Mouse (Mus musculus) kidney, adult 2 months (tissue): ENCODE measurements at regions not wholly inside any gene's neighbourhood (a gene's known extent, or its start where the extent isn't known, plus 50 kb on each side); places are given as distances from the start of the nearest gene placed in this dataset.

Experiments
- CTCF ChIP-seq: fragments of 200-500 bp; conservative IDR thresholded peaks from 2 replicates; pipeline ENCODE4 v1.5.1; 2011; ENCODE audit warnings: low read depth, mild to moderate bottlenecking, control low read depth, low read length, moderate library complexity, mixed read lengths; ENCODE audit not compliant: insufficient read depth, insufficient read length
- POLR2A ChIP-seq: fragments of 200-500 bp; IDR thresholded peaks from one replicate; pipeline ENCODE4 v1.6.1; 2011; ENCODE audit warnings: low read depth, low read length, control low read depth

- TF ChIP-seq CTCF (no peak), POLR2A (no peak)
Observed at GRCm38 (mm10) chr3:137564282-137564681, 57.1 kb upstream of the Ddit4l start.
